Mouse (Mus musculus) lung, postnatal 14 days (tissue): ENCODE measurements at regions not wholly inside any gene's neighbourhood (a gene's known extent, or its start where the extent isn't known, plus 50 kb on each side); places are given as distances from the start of the nearest gene placed in this dataset.

ENCODE experiments used
- DNase-seq: peaks from one replicate; pipeline ENCODE4 v3.0.0; 2021

DNA sequence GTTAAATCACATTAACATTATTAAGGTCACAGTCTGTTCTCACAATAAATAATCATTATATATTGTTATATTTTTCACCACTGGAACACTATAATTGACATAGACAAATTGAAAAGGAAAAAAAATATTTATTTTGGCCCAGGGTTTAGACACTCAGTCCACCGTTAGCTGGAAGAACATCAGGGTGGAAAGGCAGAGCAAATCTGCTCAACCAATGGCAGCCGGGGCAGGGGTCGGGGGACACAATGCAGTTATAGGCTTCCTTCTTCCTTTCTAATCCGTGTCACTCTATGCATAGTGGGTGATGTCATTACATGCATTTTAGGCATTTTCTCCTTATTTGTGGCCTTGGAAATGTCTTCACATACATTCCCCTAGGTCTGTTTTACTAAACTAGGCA lies 552.8 kb upstream of the Tenm3 start:
- DNase-seq, result no peak

DNA sequence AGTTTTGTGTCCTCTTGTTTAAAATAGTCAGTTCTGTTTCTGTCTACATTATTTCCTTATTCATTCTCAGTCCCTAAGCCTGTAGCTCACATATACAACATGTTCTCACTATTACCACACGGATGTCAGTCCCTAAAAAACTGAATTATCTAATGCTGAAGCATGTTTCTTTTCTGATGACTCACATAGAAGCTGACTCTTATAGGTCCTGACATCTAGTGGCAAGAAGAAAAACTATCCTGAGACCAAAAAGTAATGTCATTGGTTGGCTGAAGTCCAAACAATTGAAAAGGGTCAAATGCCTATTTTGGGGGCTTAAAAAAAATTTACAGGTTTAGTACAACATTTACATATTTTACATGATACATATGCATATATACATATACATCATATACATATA lies 551.3 kb upstream of the Tenm3 start:
- no peak for DNase-seq

DNA sequence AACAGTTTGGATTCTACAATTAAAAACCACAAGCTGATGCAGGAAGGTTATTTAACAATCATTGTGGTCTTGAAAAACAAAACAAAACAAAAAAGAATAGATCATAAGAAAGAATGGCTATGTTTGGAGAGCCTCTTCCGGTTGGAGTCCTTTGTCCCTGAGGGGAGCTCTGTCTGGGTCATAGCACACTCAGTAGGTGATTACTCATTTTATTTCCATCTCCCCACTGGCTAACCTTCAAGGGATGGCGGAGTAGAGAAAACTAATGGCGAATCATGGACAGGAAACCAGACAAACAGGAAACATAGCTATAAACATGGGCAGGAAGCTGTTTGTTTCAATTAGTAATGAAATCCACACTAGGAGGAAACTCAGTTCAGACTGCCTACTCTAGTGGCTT lies 545.8 kb upstream of the Tenm3 start:
- DNase-seq, result no peak

DNA sequence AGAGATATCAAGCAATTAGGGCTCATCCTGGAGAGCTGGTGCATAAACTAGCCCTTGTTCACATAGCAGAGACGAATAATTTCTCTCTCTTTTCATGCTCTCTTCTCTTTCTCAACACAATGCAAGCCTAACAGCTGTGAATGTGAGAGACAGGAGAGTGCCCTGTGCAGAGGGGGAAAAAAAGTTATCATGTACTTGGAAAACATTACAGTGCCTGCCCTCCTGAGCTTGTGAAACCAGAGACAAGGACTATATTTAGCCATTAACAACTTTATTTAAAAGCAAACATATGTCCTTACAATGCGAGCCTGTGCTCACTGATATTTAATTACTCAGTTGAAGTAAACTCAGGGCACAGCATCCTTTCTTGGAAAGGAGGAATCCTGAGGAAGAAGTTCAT lies 543.8 kb upstream of the Tenm3 start:
- no peak for DNase-seq

DNA sequence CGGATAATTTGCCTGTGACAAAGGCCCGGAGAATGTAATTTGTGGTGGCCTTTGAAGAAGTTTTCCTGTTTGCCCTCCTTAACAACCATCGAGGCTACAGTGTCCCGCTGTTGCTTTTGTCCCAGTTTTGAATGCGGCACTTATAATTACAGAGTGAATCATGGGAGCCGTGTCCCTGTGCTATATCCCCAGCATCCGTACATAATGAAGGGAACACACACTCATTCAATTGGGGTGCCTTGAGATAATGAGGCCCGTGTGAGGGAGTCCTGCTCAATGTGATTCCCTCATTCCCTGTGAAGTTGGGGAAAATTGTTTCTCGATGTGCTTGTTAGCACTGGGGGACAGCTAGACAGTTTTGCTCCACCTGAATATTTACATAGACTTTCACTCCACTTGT lies 528.9 kb upstream of the Tenm3 start:
- DNase-seq, result no peak

DNA sequence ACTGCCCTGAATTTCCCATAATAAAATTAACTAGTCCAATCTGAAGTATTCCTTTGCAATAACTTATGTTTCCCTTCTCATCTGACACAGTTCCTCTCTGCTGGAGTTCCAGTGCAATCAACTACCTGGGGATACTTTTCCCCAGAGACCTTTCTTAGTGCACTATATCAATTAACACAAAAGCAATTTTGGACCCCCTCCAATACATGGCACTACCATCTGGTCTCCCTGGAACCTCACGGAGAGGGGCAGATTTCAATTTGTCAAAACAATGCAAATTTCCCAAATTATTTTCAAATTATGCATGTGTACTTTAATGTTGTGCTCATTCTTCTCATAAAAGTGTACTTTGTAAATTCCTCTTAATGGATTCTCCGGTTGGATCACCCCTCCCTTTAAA lies 518.9 kb upstream of the Tenm3 start:
- no peak for DNase-seq

DNA sequence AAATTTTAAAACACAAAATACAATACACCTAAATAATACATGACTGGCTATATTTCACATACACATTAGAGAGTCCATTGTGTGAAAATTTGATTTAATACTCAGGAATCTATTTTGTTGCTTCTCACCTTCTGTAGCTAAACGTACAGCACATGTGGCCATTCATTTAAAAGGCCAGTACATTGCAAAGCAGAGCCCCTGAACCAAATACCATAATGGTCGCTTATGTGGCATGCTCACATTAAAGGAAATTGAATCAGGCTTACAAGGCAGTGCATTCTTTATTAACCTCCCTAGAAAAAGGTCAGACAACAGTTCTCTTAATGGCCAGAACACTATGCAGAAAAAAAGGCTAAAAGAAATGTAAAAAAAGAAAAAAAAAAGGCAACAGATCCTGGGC lies 517.7 kb upstream of the Tenm3 start:
- no peak for DNase-seq

DNA sequence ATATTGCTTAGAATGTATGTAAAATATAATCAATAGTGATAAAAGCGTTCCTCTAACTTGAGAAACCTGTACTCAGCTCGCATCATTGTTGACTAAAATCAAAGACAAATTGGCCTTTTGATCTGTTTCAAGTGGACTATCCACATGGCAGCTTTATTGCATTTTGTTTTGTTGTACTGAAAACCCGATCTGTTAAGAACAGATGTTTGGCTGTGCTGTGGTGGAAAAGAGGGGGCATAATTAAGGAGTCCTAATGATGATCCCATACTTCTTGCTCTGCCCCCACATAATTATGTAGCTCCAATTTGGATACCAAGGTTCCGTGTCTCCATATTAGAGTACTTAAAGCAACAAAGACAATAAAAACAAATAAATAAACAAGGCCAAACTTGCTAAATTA lies 516.4 kb upstream of the Tenm3 start:
- DNase-seq, result no peak

DNA sequence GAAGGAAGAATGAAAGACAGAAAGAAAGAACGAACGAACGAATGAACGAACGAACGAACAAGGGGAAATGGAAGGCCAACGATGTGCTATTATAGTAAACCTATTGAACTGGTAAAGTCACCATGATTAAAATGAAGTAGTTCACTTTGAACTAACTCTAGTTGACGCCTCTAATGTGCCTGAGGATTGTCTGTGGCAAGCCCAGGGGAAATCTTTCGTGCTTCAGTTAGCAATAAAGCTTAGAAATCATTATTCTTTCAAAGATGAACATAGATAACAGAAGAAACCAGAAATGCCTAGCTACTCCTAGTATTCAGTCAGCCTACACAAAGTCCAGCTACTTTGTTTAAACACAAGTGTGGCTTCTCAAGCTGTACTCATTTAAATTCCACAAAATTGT lies 515.9 kb upstream of the Tenm3 start:
- no peak for DNase-seq

DNA sequence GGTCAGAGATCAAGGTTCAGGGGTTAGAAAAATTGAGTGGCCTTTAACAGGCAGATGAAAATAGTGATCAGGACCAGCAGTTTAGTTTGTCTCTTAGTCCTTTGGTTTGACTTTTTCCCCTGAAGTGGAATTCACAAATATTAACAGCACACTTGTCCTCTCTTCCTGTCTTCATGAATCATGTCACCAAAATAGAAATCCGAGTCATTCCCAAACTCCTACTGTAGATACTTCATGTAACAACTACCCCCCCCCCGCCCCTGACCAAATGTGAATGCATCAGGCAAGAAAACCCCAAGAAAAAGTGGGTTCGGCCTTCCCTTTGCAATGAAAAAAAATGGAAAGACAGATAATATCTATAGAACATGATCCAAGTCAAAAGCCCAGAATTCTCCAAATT lies 504.9 kb upstream of the Tenm3 start:
- no peak for DNase-seq

DNA sequence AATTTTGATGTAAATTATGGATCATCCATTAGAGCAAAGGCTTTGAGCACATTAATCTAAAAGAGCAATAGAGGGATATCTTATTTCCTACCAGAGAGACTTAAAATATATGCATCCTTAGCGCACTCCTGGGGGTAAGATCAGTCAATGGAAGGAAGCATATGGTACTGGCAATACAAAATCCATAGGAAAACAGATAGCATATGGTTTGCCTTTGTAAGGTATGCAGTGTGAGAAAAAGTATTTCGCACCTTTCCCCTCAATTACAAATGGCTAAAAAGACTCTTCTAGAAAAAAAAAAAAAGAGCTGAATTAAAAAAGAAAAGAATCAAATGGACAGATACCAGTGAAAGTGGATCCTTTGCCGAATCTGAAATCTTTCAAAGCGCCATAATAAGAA lies 495.0 kb upstream of the Tenm3 start:
- DNase-seq, result no peak

DNA sequence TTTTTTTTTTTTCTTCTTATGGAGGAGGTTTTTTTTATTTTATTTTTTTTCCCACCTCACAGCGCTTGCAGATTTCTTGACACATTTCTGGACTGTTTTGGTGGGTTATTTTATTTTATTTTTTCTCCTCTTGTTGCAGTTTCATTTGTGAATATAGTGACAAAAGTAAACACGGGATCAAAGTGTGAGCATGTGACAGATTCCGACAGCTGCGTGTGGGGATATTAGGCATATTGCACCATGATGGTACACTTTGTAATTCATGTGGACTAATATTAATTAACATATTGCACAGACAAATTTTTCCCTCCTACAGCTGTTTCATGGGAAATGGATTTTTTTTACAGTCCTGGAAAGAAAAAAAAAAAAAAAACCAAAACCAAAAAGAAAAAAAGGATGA lies 483.2 kb upstream of the Tenm3 start:
- no peak for DNase-seq

DNA sequence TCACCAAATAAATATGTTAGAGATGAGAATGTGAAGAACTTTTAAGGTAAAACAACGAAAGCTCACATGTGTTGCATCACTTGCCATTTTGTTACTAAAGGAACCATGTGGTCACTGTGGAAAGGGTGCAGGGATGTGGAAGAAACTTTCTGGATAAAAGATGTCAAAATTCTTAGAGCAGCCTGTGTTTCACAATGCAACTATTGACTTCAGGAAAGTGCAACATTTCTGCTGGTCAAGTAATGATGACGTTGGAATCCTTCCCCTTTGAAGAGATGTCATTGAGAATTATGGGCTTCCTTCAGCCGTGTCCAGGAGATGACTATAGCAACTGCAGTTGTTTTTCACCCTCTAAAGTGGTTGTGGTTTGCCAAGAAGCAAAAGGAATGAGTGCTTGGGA lies 477.7 kb upstream of the Tenm3 start:
- DNase-seq, result no peak

DNA sequence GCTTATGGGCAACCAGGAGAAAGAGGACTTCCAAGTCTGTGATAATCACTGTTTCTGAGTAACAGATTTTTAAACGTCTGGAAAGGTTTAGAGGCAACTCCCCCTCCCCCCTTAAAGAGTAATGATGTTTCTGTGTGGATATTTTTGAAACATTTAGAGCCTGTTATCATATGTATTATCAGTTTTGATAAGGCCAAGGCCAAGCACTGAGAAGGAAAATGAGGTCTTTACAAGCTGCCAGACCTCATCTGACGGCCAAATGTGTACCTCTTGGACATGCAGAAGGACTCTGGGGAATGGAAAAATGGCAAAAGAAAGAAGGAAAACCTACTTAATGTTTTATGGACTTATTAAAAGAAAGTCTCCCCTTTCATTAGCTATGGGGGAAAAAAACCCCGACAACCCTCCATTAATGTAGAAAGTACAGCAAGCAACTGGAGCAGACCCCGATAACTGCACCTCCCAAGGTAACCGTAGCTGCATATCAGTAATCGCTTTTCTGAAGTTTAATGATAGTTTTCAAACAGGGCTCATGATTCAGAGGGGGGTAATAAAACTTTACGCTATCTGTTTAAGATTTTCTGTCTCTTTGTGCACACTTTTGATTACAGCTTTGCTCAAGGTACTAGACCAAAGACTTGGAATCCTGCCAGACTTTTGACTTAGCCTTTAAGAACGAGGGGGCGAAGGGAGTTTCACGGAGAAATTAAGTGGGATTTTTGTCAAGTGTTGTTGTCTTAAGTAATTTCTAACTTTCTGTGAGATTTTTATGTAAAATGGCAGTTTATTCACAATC lies 469.9 kb upstream of the Tenm3 start:
- no peak for DNase-seq

DNA sequence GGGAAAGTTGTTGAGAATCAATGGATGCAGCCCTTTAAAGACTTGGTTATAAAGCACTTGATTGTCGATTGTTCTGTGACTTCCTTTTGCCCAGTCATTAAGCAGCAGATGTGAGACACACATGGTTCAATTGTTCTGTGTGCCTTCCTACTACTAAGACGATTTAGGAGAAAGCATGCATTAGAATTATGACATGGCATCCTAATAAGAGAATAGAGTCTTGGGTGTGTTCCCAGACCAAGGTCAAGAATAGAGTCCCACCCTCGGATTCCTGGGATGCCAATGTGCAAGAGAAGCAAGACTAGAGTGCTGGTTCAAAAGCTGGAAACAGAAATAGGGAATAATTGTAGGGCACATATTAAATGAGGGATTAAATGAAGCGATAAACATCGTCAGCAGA lies 469.1 kb upstream of the Tenm3 start:
- no peak for DNase-seq

DNA sequence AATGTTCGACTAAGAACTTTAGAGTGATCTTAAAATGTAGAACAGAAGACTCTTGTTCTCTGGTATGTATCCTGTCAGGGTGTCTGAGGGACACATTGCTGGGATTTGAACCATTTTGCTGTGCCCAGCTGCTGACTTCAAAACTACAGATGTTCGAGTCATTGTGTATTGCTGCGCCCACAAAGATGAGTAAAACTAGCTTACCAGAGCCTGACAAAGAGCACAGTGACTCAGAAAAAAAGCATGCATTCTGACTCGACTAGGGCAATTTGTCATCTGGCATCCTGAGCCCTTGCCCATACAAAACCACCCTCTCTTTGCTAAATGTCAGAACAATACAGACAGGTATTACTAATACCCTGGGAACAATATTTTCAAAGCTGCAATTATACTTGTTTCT lies 438.6 kb upstream of the Tenm3 start:
- DNase-seq, result no peak

DNA sequence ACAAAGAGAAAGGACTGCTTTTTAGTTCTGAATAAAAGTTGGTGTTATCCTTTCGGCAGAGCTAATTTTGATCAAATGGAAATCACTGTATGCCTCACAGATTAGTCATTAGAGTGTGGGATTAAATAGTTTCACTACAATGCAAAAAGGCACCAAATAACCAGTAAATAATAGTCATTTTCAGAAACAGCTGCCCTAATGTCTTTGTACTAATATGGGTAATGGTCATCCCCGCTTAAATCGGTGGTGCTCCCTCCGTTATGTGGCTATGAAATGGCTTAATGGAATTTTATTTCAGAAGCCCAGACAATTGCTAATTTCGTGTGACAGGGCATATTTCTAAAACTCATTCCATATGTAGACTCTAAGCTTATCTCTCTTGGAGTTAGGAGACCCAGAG lies 437.5 kb upstream of the Tenm3 start:
- no peak for DNase-seq

DNA sequence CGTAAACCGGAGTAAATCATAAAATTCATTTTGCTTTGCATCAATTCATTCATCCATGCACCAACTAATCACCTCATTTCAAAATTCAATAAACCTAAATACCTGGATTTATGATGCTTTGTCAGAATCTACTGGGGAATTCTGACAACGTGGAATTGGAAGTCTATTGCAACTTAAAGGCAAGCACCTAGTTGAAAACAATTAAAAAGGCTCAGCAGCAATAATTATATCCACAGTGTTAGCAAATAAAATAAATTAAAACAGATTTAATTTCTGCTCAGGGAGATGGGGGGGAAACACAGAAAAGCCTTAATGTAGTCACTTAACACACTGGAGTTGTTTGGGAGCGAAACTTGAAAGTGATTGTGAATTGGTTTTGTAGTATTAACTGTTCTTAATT lies 430.3 kb upstream of the Tenm3 start:
- DNase-seq, result no peak

DNA sequence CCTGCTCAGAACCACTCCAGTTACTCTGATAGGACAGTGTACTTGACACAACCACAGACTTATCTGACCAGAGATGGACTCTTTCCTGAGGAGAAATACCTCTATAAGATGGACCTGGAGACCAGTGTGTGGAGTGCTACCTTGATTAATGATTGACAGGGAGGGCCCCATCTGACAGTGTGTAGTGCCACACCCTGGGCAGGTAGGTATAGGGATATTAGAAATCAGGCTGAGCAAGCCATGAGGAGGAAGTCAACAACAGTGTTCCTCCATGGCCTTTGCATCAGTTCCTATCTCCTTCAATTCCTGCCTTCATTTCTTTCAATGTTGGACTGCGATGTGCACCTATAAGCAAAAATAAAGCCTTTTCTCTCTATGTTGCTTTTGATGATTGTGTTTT lies 429.4 kb upstream of the Tenm3 start:
- DNase-seq, result no peak

DNA sequence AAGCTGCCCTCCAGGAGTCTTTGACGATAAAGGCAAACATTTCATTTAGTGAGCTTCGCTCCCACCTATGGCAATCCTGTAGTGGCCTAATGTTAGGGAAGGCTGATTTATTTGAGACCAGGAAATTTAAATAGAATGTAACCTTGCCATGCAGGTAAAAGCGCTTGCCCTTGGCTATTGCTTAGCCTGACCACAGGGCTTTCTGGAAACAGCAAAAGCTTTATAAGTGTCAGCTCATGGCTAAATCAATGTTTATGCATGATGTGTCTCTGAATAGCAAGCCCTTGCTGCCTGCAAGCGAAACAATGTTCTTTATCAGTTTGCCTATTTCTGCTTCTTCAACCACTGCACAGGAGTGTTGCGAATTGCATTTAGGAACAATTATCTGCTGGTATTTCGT lies 419.7 kb upstream of the Tenm3 start:
- no peak for DNase-seq

DNA sequence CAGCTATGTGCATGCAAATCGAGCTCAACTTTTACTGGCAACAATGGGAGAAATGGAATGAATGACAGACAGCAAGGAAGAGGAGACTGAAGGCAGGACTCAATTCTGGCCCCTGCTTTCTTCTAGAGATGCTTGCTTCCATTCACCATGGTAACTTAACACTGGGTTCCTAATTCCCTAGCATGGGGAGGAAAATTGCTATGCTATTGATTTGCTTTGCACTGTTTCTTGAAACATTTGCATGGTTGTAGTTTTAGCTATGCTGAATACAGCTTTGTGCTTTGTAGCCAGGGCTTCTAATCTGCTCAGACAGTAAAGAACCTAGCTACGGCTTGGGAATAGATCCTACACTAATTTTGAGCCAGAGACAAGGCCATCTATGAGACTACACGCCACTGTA lies 419.0 kb upstream of the Tenm3 start:
- no peak for DNase-seq

DNA sequence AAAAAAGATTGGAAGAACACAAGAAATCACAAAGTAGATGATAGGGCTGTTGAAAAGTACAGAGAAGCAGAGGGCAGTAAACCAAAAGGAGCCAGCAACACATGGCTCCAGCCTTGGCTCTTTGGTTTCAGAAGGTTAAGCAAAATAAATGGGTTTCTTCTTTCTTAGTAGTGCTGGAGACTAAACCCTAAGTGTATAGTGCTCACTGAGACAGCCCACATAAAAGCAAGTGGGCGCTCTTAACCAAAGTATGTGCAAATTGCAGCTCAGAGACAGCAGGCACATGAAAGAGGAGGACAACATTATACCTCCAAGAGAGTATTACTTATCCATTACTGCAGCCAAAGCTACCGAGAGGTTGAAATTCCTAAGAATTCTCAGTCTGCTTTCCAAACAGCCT lies 412.2 kb upstream of the Tenm3 start:
- no peak for DNase-seq

DNA sequence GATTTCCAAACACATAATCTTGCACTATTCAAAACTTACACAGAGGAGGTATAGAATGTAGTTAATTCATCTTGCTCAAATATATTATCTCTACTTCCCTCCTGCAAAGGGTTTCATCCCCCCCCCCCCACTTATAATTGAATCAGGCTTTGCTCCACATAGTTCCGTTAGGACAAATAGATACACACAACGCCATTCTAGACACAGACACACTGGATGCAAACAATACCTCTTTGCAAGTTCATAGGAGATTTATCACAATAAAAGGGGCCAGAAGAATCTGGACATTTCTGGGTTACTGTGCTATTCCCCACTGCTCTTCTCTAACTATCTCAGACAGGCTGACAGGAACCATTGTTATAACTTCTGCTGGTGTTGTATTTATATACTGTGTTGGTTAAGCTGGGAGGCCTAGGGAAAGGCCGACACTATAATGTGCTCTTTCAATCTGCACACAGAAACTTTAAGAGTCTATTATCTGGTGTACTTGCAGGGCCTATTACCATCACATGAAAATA lies 410.6 kb upstream of the Tenm3 start:
- DNase-seq, result no peak

DNA sequence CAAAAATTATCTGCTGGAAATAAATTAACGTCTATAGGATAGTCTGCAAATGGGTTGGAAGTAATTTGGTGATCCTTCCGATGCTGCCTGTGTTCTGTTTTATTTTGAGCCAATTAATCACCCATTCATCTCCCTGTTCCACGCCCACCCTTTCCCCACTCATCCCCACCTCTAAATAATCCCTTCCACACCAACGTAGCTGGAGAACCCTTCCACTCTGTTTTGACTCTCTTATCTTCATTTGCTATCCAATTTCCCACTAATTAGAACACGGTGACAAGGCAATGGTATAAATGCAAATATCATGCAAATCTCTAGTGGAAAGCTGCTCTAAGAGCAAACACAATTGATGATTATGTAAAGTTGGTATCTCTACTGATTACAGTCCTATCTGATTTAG lies 399.3 kb upstream of the Tenm3 start:
- DNase-seq, result no peak

DNA sequence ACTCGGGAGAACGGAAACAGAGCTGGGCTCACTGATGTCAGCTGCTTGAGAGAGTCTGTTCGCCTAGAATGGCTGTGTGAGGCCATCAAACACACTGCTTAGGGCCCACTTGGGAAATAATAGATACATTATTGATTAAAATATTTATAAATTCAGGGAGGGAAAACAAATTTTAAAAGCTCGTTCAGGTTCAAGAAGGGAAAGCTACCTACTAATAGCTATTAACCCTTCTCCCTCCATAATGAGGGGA lies 393.0 kb upstream of the Tenm3 start:
- no peak for DNase-seq
